Mouse (Mus musculus): ENCODE results near the gene Snx7. TPM values are rescaled to one million over a fixed set of nuclear protein-coding genes. Genes with fewer than 3 reads are reported as not detected.

Gene Snx7
- polyA plus RNA-seq, 1 experiment from 2014 or later = 18.0 TPM

DNA sequence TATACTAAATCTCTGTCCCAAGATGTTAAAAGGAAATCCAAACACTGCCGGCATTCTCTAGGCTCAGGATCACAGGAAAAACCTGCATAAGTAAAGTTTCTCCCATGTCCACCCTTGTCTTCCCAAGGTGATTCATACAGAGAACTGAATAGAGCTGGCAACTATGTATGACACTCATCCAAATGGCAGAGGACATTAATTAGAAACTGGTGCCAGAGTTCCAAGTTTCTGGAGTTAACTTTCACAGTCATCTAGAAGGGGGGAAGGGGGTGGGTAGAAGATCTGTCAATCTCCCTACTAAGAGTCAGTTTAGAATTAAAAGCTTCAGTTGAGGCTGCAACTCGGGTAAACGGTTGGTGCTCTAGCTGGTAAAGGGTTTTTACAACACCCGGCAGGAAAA is 76.8 kb downstream of the Snx7 start:
- Histone ChIP-seq H3K4me3 (ENCODE audit: low read depth, low read length) (no peak overlapping the region), H3K27ac (ENCODE audit: low read depth, low read length) (no peak overlapping the region), H3K4me1 (replicated peaks; ENCODE audit: control insufficient read depth, insufficient read depth, low read length) (no peaks in the 10 kb centered on the region), H3K9ac (ENCODE audit: low read depth, low read length) (no peak overlapping the region), H3K36me3 (ENCODE audit: control insufficient read depth, insufficient read depth, low read length) (no peaks in the 10 kb centered on the region), H3K9me3 (ENCODE audit: control insufficient read depth, low read length) (no peaks in the 10 kb centered on the region), H3K27me3 (ENCODE audit: control insufficient read depth, insufficient read depth, low read length) (no peaks in the 10 kb centered on the region), H3K4me2 (replicated peaks; ENCODE audit: low read depth, low read length) (no peak overlapping the region)
- no peak for ATAC-seq (ENCODE audit: low FRiP score)
- no peak for DNase-seq (ENCODE audit: low spot score)
- WGBS = 88% methylated on average over 4 of the region's 4 CpGs

DNA sequence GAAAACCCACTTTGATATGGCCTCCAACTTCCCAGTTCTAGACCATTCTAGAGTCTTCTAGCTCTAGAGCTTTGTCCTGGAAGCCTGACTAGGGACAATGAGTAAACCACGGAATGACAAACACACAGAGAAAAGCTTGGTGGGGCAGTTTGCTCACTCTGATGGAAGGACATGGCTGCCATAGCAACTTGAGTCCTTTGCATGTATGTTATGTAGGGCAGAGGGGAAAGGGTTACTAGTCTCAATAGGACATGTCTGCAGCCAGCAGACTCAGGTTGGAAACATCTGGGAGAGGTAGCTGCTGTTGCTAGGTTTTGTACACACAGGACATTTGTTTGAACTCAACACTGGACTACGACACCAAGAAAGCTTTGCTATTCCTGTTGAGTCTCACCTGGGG is 77.5 kb downstream of the Snx7 start:
- ATAC-seq (ENCODE audit: low FRiP score) (no peak), DNase-seq (ENCODE audit: low spot score) (no peak)
- Histone ChIP-seq H3K9me3 (ENCODE audit: control insufficient read depth, low read length) (no peaks in the 10 kb centered on the region), H3K4me2 (replicated peaks; ENCODE audit: low read depth, low read length) (no peak overlapping the region), H3K27me3 (ENCODE audit: control insufficient read depth, insufficient read depth, low read length) (no peaks in the 10 kb centered on the region), H3K36me3 (ENCODE audit: control insufficient read depth, insufficient read depth, low read length) (no peaks in the 10 kb centered on the region), H3K9ac (ENCODE audit: low read depth, low read length) (no peak overlapping the region), H3K27ac (ENCODE audit: low read depth, low read length) (no peak overlapping the region), H3K4me3 (ENCODE audit: low read depth, low read length) (no peak overlapping the region), H3K4me1 (replicated peaks; ENCODE audit: control insufficient read depth, insufficient read depth, low read length) (no peaks in the 10 kb centered on the region)
- WGBS = 79% methylated on average over 2 of the region's 2 CpGs

DNA sequence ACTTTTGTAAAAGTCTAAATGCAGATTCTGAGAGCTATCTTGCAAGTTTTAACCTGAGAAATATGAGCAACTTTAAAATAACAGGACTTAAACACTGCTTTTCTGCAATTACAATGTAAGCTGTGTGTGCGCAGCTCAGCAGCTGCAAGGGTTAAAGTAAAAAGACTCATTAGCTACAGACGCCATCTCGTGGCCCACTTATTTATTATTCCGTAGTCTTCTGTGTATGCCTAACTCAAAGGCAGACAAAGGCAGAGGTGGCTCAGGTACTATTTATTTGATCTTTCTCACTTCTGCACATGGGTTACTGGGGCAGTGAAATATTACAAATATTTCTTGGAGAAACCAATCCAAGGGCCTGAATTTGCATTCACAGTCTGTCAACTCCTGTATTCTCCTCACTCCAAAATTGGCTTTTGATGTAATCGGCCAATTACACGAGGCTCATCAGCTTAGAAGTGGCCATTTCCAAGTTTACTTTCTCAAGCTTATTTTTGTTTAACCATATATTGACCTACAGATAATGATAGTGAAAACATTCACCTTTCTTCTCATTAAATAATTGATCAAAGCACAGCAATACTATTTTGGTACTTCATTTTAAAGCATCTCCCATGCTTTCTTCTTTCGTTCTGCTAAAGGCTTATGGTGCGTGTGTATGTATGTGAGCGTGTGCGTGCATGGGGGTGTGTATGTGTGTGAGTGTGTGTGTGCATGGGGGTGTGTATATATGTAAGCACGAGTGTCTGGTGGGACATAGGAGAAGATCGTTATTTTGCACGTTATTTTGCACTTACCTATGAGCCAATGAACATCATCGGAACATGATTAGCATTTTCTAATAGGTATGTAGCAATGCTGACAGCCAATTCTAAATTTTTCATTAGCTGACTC is 79.7 kb downstream of the Snx7 start:
- Histone ChIP-seq H3K4me2 (replicated peaks; ENCODE audit: low read depth, low read length) (no peak overlapping the region), H3K36me3 (ENCODE audit: control insufficient read depth, insufficient read depth, low read length) (no peaks in the 10 kb centered on the region), H3K27ac (ENCODE audit: low read depth, low read length) (no peak overlapping the region), H3K9ac (ENCODE audit: low read depth, low read length) (no peak overlapping the region), H3K4me1 (replicated peaks; ENCODE audit: control insufficient read depth, insufficient read depth, low read length) (no peaks in the 10 kb centered on the region), H3K9me3 (ENCODE audit: control insufficient read depth, low read length) (no peaks in the 10 kb centered on the region), H3K27me3 (ENCODE audit: control insufficient read depth, insufficient read depth, low read length) (no peaks in the 10 kb centered on the region), H3K4me3 (ENCODE audit: low read depth, low read length) (no peak overlapping the region)
- peak; percentile 81 for ATAC-seq (ENCODE audit: low FRiP score)
- peak; percentile 63 for DNase-seq (ENCODE audit: low spot score)
- 72% methylated on average over 14 of the region's 14 CpGs for WGBS

DNA sequence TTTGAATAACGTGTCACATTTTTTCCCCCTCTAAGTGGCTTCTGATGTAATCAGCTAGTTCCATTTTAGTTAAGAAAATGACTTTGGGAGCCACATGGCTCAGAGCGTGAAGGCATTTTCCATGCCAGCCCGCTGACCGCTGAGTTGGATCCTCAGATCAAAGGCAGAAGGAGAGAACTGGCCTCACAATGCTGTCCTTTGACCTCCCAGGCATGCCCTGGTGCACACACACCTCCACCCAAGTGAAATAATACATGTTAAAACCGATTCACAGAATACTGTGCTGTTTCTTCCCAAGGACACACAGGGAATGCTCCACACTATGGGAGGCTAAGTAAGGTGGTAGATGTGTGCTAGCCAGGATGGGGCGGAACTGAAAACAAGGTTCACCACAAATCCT is 81.5 kb downstream of the Snx7 start:
- Histone ChIP-seq H3K36me3 (ENCODE audit: control insufficient read depth, insufficient read depth, low read length) (no peaks in the 10 kb centered on the region), H3K27me3 (ENCODE audit: control insufficient read depth, insufficient read depth, low read length) (no peaks in the 10 kb centered on the region), H3K4me2 (replicated peaks; ENCODE audit: low read depth, low read length) (no peak overlapping the region), H3K4me1 (replicated peaks; ENCODE audit: control insufficient read depth, insufficient read depth, low read length) (no peaks in the 10 kb centered on the region), H3K9me3 (ENCODE audit: control insufficient read depth, low read length) (no peaks in the 10 kb centered on the region), H3K27ac (ENCODE audit: low read depth, low read length) (no peak overlapping the region), H3K4me3 (ENCODE audit: low read depth, low read length) (no peak overlapping the region), H3K9ac (ENCODE audit: low read depth, low read length) (no peak overlapping the region)
- WGBS = 52% methylated on average over 6 of the region's 6 CpGs
- DNase-seq (ENCODE audit: low spot score) (no peak), ATAC-seq (ENCODE audit: low FRiP score) (no peak)

DNA sequence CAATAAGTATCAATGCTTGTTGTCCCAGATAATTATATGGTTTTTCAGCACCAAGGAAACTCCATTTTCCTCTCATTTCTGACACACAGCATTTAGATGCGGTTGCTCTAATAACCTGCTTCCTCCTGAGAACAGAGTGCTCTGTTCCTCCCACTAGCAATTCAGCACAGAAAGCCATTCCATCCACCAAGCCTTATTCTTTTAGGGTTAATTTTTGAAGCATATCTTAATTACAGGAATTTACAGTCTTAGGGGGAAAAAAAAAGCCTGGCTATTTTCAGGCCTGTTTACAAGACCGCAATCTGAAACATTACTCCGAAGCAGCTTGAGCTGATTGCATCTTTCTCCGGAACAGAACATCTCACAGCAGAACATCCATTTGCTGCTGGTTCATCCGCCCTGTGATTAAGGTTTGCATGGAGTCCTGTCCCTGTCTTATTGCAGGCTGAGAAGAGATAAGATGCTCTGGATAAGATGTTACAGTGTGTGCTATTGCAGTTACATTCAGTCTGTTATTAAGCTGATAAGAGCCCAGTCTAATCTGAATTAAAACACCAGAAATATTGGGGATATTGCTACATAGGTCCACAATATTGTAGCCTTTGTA is 116.5 kb downstream of the Snx7 start:
- ATAC-seq (ENCODE audit: low FRiP score) (no peak), DNase-seq (ENCODE audit: low spot score) (no peak)
- H3K4me1 ChIP-seq (replicated peaks; ENCODE audit: control insufficient read depth, insufficient read depth, low read length) = no peaks in the 10 kb centered on the region
- H3K9ac ChIP-seq (ENCODE audit: low read depth, low read length) = no peak overlapping the region
- no peak overlapping the region for H3K4me3 ChIP-seq (ENCODE audit: low read depth, low read length)
- no peaks in the 10 kb centered on the region for H3K9me3 ChIP-seq (ENCODE audit: control insufficient read depth, low read length)
- 93% methylated on average over 5 of the region's 5 CpGs for WGBS
- no peak overlapping the region for H3K27ac ChIP-seq (ENCODE audit: low read depth, low read length)
- H3K36me3 ChIP-seq (ENCODE audit: control insufficient read depth, insufficient read depth, low read length) = no peaks in the 10 kb centered on the region
- no peak overlapping the region for H3K4me2 ChIP-seq (replicated peaks; ENCODE audit: low read depth, low read length)
- no peaks in the 10 kb centered on the region for H3K27me3 ChIP-seq (ENCODE audit: control insufficient read depth, insufficient read depth, low read length)

DNA sequence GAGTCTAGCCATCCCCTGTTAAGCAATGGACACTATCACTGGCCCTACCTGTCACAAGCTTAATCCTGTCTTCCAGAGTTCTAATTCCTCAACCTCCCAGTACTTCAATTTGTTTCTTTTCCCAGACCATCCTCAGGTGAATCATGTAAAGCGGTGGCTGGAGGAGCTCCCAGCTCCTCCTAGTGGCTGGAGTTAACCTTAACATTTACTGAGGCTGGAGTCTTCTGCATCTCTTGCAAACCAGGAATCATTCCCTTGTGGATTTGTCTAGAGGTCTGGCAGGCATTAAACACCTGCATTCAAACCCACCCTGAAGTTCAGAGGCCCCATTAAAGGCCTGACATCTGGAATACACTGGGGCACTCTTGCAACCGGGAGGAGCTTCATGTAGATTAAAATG is 117.1 kb downstream of the Snx7 start:
- Histone ChIP-seq H3K4me2 (replicated peaks; ENCODE audit: low read depth, low read length) (no peak overlapping the region), H3K9me3 (ENCODE audit: control insufficient read depth, low read length) (no peaks in the 10 kb centered on the region), H3K27ac (ENCODE audit: low read depth, low read length) (no peak overlapping the region), H3K27me3 (ENCODE audit: control insufficient read depth, insufficient read depth, low read length) (no peaks in the 10 kb centered on the region), H3K4me3 (ENCODE audit: low read depth, low read length) (no peak overlapping the region), H3K36me3 (ENCODE audit: control insufficient read depth, insufficient read depth, low read length) (no peaks in the 10 kb centered on the region), H3K4me1 (replicated peaks; ENCODE audit: control insufficient read depth, insufficient read depth, low read length) (no peaks in the 10 kb centered on the region), H3K9ac (ENCODE audit: low read depth, low read length) (no peak overlapping the region)
- no peak for ATAC-seq (ENCODE audit: low FRiP score)
- DNase-seq (ENCODE audit: low spot score) = no peak
- WGBS = 69% methylated on average over 2 of the region's 2 CpGs

DNA sequence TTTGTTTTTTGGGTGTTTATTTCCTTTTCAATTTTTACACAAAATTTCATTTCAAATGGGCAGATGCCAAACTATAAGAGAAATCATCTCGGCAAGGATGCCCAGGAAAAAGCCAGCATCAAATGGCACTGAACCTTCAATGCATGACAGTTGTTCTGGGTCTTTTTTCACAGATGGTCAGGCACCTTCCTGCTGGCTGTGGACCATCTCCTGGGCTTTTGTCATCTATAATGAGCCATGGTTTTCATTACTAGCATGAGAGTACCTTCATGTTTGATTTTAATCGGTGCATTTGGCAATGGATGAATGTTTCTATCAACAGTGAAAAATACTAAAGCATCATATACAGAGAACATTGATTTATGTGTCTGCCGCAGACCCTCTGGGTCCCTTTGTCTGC is 119.5 kb downstream of the Snx7 start:
- Histone ChIP-seq H3K9ac (ENCODE audit: low read depth, low read length) (no peak overlapping the region), H3K4me2 (replicated peaks; ENCODE audit: low read depth, low read length) (no peak overlapping the region), H3K4me1 (replicated peaks; ENCODE audit: control insufficient read depth, insufficient read depth, low read length) (no peaks in the 10 kb centered on the region), H3K27ac (ENCODE audit: low read depth, low read length) (no peak overlapping the region), H3K27me3 (ENCODE audit: control insufficient read depth, insufficient read depth, low read length) (no peaks in the 10 kb centered on the region), H3K4me3 (ENCODE audit: low read depth, low read length) (no peak overlapping the region), H3K9me3 (ENCODE audit: control insufficient read depth, low read length) (no peaks in the 10 kb centered on the region), H3K36me3 (ENCODE audit: control insufficient read depth, insufficient read depth, low read length) (no peaks in the 10 kb centered on the region)
- 82% methylated on average over 3 of the region's 3 CpGs for WGBS
- no peak for ATAC-seq (ENCODE audit: low FRiP score)
- DNase-seq (ENCODE audit: low spot score) = no peak

DNA sequence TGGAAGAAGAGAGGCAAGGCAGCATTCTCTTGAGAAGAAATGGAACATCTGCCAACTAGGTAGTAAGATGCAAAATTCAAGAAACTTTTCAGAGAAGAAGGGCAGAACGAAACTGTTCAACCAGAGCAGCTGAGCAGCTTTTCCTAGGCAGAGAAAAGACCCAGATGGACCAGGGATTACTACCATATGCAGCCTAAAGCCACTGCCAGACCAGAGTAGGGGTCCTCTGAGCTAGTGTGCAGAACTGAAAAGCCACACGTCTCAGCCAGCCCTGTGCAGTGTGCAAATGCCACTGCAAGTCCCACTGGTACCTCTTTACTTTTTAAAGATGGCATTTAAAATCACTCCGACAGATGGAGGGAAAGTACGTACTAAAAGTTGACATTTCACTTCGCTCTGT is 129.0 kb downstream of the Snx7 start:
- Histone ChIP-seq H3K36me3 (ENCODE audit: control insufficient read depth, insufficient read depth, low read length) (no peaks in the 10 kb centered on the region), H3K4me1 (replicated peaks; ENCODE audit: control insufficient read depth, insufficient read depth, low read length) (no peaks in the 10 kb centered on the region), H3K27ac (ENCODE audit: low read depth, low read length) (no peak overlapping the region), H3K9me3 (ENCODE audit: control insufficient read depth, low read length) (no peaks in the 10 kb centered on the region), H3K9ac (ENCODE audit: low read depth, low read length) (no peak overlapping the region), H3K4me3 (ENCODE audit: low read depth, low read length) (no peak overlapping the region), H3K27me3 (ENCODE audit: control insufficient read depth, insufficient read depth, low read length) (no peaks in the 10 kb centered on the region), H3K4me2 (replicated peaks; ENCODE audit: low read depth, low read length) (no peak overlapping the region)
- 81% methylated on average over 5 of the region's 5 CpGs for WGBS
- no peak for ATAC-seq (ENCODE audit: low FRiP score)
- DNase-seq (ENCODE audit: low spot score) = no peak

DNA sequence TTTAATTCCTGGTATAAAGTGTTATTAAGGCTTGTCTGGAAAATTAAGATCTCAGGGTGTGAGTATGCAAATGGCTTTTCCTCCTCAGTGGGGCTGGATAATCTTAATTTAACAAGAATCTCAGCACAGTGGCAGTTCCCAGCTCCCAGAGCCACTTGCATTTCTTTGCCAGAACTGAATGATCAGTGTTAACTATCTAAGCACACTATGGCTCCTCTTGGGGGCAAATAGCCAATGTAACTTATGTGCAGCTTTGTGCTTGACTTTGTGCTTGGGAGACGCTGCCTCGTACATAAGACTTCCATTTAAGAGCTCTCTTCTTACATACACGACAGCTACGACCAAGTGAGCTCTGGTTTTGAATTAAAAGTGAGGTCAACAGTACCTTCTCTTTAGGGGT is 136.1 kb downstream of the Snx7 start:
- 80% methylated on average over 4 of the region's 4 CpGs for WGBS
- no peak for DNase-seq (ENCODE audit: low spot score)
- no peak for ATAC-seq (ENCODE audit: low FRiP score)

More for the DNA sequence above, 136.1 kb downstream of the Snx7 start:
- Histone ChIP-seq H3K9me3 (ENCODE audit: control insufficient read depth, low read length) (no peaks in the 10 kb centered on the region), H3K27ac (ENCODE audit: low read depth, low read length) (no peak overlapping the region), H3K9ac (ENCODE audit: low read depth, low read length) (no peak overlapping the region), H3K4me3 (ENCODE audit: low read depth, low read length) (no peak overlapping the region), H3K4me1 (replicated peaks; ENCODE audit: control insufficient read depth, insufficient read depth, low read length) (no peaks in the 10 kb centered on the region), H3K36me3 (ENCODE audit: control insufficient read depth, insufficient read depth, low read length) (no peaks in the 10 kb centered on the region), H3K27me3 (ENCODE audit: control insufficient read depth, insufficient read depth, low read length) (no peaks in the 10 kb centered on the region), H3K4me2 (replicated peaks; ENCODE audit: low read depth, low read length) (no peak overlapping the region)

Data from hindbrain, embryonic 11.5 days (tissue).